Comparison of ENCODE assay signal across 8 mouse cellular contexts in genomic region chr3:97227259-97228005, GRCm38 (mm10).
DNase-seq lines count a peak whose midpoint lies in the region; ATAC-seq and TF ChIP-seq lines count a peak whose summit lies in the region.

No protein-coding gene starts in this region.

- peak overlapping the region; percentile 93 for H3K27ac ChIP-seq in heart, embryonic 13.5 days (replicated peaks)
- peak overlapping the region; percentile 69 for H3K27ac ChIP-seq in liver, embryonic 12.5 days
- peak overlapping the region; percentile 94 for H3K27ac ChIP-seq in stomach, embryonic 15.5 days

- H3K79me3 ChIP-seq in C2C12 (ENCODE audit: low read depth): peaks cover 2% of the 10 kb centered on the region

- peak; percentile 73 for TF ChIP-seq POLR2A in brain, embryonic 14.5 days (IDR thresholded peaks at IDR 0.05; ENCODE audit: borderline replicate concordance, extremely low read depth, insufficient read depth, insufficient read length, poor library complexity, severe bottlenecking)

- under 1% methylated on average over 51 of the region's 79 CpGs for WGBS in heart, embryonic 13.5 days
- under 1% methylated on average over 38 of the region's 79 CpGs for WGBS in liver, embryonic 12.5 days (ENCODE audit: insufficient replicate concordance)
- WGBS in stomach, embryonic 15.5 days: 1% methylated on average over 58 of the region's 79 CpGs

- peak overlapping the region; percentile 74 for H3ac ChIP-seq in C2C12 (ENCODE audit: control insufficient read depth, insufficient read length, low read depth)

- peak overlapping the region; percentile 53 for H3K4me3 ChIP-seq in C2C12 (ENCODE audit: insufficient read depth, poor library complexity, severe bottlenecking)
- peak overlapping the region; percentile 62 for H3K4me3 ChIP-seq in erythroblast, embryonic 14.5 days (replicated peaks)
- peak overlapping the region; percentile 83 for H3K4me3 ChIP-seq in heart, embryonic 13.5 days
- peak overlapping the region; percentile 65 for H3K4me3 ChIP-seq in liver, embryonic 12.5 days
- peak overlapping the region; percentile 85 for H3K4me3 ChIP-seq in stomach, embryonic 15.5 days (replicated peaks)

- peak overlapping the region; percentile 97 for H3K9ac ChIP-seq in heart, embryonic 13.5 days
- peak overlapping the region; percentile 78 for H3K9ac ChIP-seq in liver, embryonic 12.5 days
- H3K9ac ChIP-seq in stomach, embryonic 15.5 days: peak overlapping the region; percentile 92

- H3K79me2 ChIP-seq in C2C12 (ENCODE audit: control insufficient read depth, insufficient read depth): no peaks in the 10 kb centered on the region

- DNase-seq in brain, embryonic 14.5 days (ENCODE audit: low read depth): peak; percentile 98
- DNase-seq in kidney, postnatal 10 days: peak; percentile 98
- DNase-seq in natural killer cell, adult 2 months (ENCODE audit: low spot score in 2 of 2): peak; percentile 82 to 92

- H3K4me1 ChIP-seq in erythroblast, embryonic 14.5 days (ENCODE audit: control insufficient read depth): peaks cover 7% of the 10 kb centered on the region
- H3K4me1 ChIP-seq in heart, embryonic 13.5 days: peaks cover 46% of the 10 kb centered on the region
- H3K4me1 ChIP-seq in liver, embryonic 12.5 days: peaks cover 33% of the 10 kb centered on the region
- peaks cover 24% of the 10 kb centered on the region for H3K4me1 ChIP-seq in stomach, embryonic 15.5 days

- H3K27me3 ChIP-seq in C2C12 (ENCODE audit: control insufficient read depth, insufficient read depth, insufficient read length): no peaks in the 10 kb centered on the region
- peaks cover 27% of the 10 kb centered on the region for H3K27me3 ChIP-seq in erythroblast, embryonic 14.5 days (ENCODE audit: control insufficient read depth)
- no peaks in the 10 kb centered on the region for H3K27me3 ChIP-seq in heart, embryonic 13.5 days (replicated peaks)
- peaks cover 10% of the 10 kb centered on the region; the same call in 1 of the 2 replicates for H3K27me3 ChIP-seq in liver, embryonic 12.5 days (replicated peaks)
- H3K27me3 ChIP-seq in stomach, embryonic 15.5 days (replicated peaks): no peaks in the 10 kb centered on the region

- H3K4me2 ChIP-seq in heart, embryonic 13.5 days: peak overlapping the region; percentile 80
- H3K4me2 ChIP-seq in liver, embryonic 12.5 days: peak overlapping the region; percentile 89
- peak overlapping the region; percentile 84 for H3K4me2 ChIP-seq in stomach, embryonic 15.5 days

- no peaks in the 10 kb centered on the region for H3K9me3 ChIP-seq in erythroblast, embryonic 14.5 days (ENCODE audit: control insufficient read depth, low read length)
- H3K9me3 ChIP-seq in heart, embryonic 13.5 days: peaks cover 5% of the 10 kb centered on the region; the same call in 1 of the 2 replicates
- no peaks in the 10 kb centered on the region for H3K9me3 ChIP-seq in liver, embryonic 12.5 days (replicated peaks)
- H3K9me3 ChIP-seq in stomach, embryonic 15.5 days: no peaks in the 10 kb centered on the region

- ATAC-seq in heart, embryonic 13.5 days (ENCODE audit: extremely low read depth, insufficient number of reproducible peaks, low FRiP score, low TSS enrichment): peak; percentile 88
- peak; percentile 88 for ATAC-seq in liver, embryonic 12.5 days
- ATAC-seq in stomach, embryonic 15.5 days (ENCODE audit: insufficient read depth, low FRiP score, low read depth): peak; percentile 92

- peak; percentile 25 for TF ChIP-seq CTCF in C2C12 (IDR thresholded peaks at IDR 0.05; ENCODE audit: control insufficient read depth, insufficient read depth, insufficient read length)
- TF ChIP-seq CTCF in brain, embryonic 14.5 days (IDR thresholded peaks at IDR 0.05; ENCODE audit: borderline replicate concordance, extremely low read depth, insufficient read depth, insufficient read length): no peak

- peaks cover 3% of the 10 kb centered on the region for H3K36me3 ChIP-seq in C2C12 (ENCODE audit: control insufficient read depth, insufficient read depth)
- no peaks in the 10 kb centered on the region for H3K36me3 ChIP-seq in erythroblast, embryonic 14.5 days (ENCODE audit: control insufficient read depth)
- H3K36me3 ChIP-seq in heart, embryonic 13.5 days: peaks cover 13% of the 10 kb centered on the region
- peaks cover 7% of the 10 kb centered on the region; the same call in 1 of the 2 replicates for H3K36me3 ChIP-seq in liver, embryonic 12.5 days
- H3K36me3 ChIP-seq in stomach, embryonic 15.5 days: no peaks in the 10 kb centered on the region

TF ChIP-seq in C2C12, 6 proteins besides CTCF, POLR2A, EP300 and RAD21:
- no peak for TF ChIP-seq MAX (IDR thresholded peaks at IDR 0.05)
- no peak for TF ChIP-seq FOSL1 (IDR thresholded peaks at IDR 0.05; ENCODE audit: insufficient read depth, low read length, poor library complexity, severe bottlenecking)
- no peak for TF ChIP-seq CEBPB (IDR thresholded peaks at IDR 0.05; ENCODE audit: low read depth)
- TF ChIP-seq MYOD1 (IDR thresholded peaks at IDR 0.05; ENCODE audit: control insufficient read depth, insufficient read length, low read depth): no peak
- TF ChIP-seq USF1 (IDR thresholded peaks at IDR 0.05; ENCODE audit: low read depth): no peak

Comparison
In these comparisons a context has a peak if more than half of its experiments do, and no peak if none do; other contexts are left out.
1. Peak in every context shown above with its lines: DNase-seq, ATAC-seq, H3K4me3 ChIP-seq and H3K27ac ChIP-seq.